Mouse (Mus musculus): Measurements from ENCODE around the gene Cyp4f18. TPM values are rescaled to one million over a fixed set of nuclear protein-coding genes. Genes with fewer than 3 reads are reported as not detected.

Cyp4f18 gene
- polyA plus RNA-seq (2014; fragmentation: Illumina TruSeq; extraction: RNeasy Lipid Tissue Mini Kit (QIAGEN cat#74804); ENCODE audit: insufficient read depth, low read depth, low replicate concordance) = 12.6 TPM

GRCm38 (mm10) chr8:72009473-72009872 lies at the start of gene Cyp4f18:
Gene Cyp4f18 (minus strand): TSS chr8:72009626.

DNA sequence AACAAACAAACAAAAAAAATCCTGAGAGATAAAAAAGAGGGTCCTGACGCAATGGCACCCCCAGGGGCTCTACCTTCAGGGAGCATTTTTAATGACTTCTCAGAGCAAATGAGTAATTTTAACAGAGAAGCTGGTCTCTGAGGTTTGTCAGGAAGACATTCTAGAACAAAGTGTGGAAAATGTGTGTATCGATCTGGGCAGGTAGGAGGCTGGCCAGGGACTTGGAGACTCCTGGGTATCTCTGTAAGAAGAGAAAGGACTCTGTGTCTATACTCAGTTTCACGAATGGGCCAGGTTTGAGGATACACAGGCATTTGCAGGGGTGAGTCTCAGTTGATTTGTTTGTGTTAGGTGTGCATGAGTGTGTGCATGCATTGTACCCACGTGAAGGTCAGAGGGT lies 31.5 kb upstream of the Cyp4f18 start, which contains the start of gene Olfr372:
Gene Olfr372, plus strand, starts transcription at position 301 of the 400 bp plus-strand sequence.

DNA sequence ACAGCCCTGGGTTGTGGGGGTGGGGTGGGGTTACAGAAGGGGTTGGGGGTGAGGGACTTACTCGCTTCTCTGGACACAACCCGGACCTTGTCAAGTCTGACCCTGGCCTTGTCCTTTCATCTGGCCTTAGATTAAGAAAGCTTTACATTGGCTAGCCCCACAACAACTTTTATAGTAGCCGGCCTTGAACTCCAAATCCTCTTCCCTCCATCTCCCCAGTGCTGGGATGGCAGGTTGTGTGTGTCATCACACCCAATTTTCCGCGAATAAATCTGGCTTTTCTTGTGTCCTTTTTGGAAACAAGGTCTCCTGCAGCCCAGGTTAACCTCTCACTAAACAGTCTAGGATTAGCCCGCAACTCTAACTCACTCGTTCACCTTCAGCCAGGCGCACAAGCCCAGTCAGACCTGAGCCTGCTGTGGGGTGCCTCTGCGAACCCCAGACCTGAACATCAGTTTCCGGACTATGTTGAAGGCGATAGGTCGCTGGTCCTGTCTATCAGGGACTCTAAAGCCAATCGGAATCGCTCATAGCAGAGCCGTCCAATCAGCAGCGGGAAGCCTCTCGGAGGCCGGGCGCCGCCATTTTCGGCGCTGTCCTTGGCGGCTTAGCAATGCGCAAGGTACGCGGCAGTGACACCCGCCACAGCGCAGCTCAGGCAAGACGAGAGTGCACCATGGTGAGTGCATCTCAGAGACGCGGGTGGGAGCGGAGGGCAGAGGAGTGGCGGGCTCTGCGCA lies 58.8 kb downstream of the Cyp4f18 start, which contains the start of gene Zfp961:
Gene Zfp961, plus strand, starts transcription at position 557 of the 740 bp plus-strand sequence.

Other genes starting within 250 kb of the Cyp4f18 start
- 2.6 TPM for gene Zfp709, start 127.6 kb downstream of the Cyp4f18 start, polyA plus RNA-seq (2014; fragmentation: Illumina TruSeq; extraction: RNeasy Lipid Tissue Mini Kit (QIAGEN cat#74804); ENCODE audit: insufficient read depth, low read depth, low replicate concordance)
- 1.8 TPM for gene Zfp882, start 101.0 kb downstream of the Cyp4f18 start, polyA plus RNA-seq (2014; fragmentation: Illumina TruSeq; extraction: RNeasy Lipid Tissue Mini Kit (QIAGEN cat#74804); ENCODE audit: insufficient read depth, low read depth, low replicate concordance)
- 12.6 TPM for gene Zfp617, start 101.0 kb downstream of the Cyp4f18 start, polyA plus RNA-seq (2014; fragmentation: Illumina TruSeq; extraction: RNeasy Lipid Tissue Mini Kit (QIAGEN cat#74804); ENCODE audit: insufficient read depth, low read depth, low replicate concordance)
- 8.9 TPM for gene Zfp961, start 58.6 kb downstream of the Cyp4f18 start, polyA plus RNA-seq (2014; fragmentation: Illumina TruSeq; extraction: RNeasy Lipid Tissue Mini Kit (QIAGEN cat#74804); ENCODE audit: insufficient read depth, low read depth, low replicate concordance)
- gene Olfr372, start 31.6 kb upstream of the Cyp4f18 start, polyA plus RNA-seq (2014; fragmentation: Illumina TruSeq; extraction: RNeasy Lipid Tissue Mini Kit (QIAGEN cat#74804); ENCODE audit: insufficient read depth, low read depth, low replicate concordance) = not detected
- gene Olfr373, start 73.6 kb upstream of the Cyp4f18 start, polyA plus RNA-seq (2014; fragmentation: Illumina TruSeq; extraction: RNeasy Lipid Tissue Mini Kit (QIAGEN cat#74804); ENCODE audit: insufficient read depth, low read depth, low replicate concordance) = not detected
- gene Olfr374, start 97.4 kb upstream of the Cyp4f18 start, polyA plus RNA-seq (2014; fragmentation: Illumina TruSeq; extraction: RNeasy Lipid Tissue Mini Kit (QIAGEN cat#74804); ENCODE audit: insufficient read depth, low read depth, low replicate concordance) = not detected
- 317 TPM for gene Tpm4, start 125.3 kb upstream of the Cyp4f18 start, polyA plus RNA-seq (2014; fragmentation: Illumina TruSeq; extraction: RNeasy Lipid Tissue Mini Kit (QIAGEN cat#74804); ENCODE audit: insufficient read depth, low read depth, low replicate concordance)
- 39.2 TPM for gene Rab8a, start 151.6 kb upstream of the Cyp4f18 start, polyA plus RNA-seq (2014; fragmentation: Illumina TruSeq; extraction: RNeasy Lipid Tissue Mini Kit (QIAGEN cat#74804); ENCODE audit: insufficient read depth, low read depth, low replicate concordance)
- 1.3 TPM for gene Hsh2d, start 180.0 kb upstream of the Cyp4f18 start, polyA plus RNA-seq (2014; fragmentation: Illumina TruSeq; extraction: RNeasy Lipid Tissue Mini Kit (QIAGEN cat#74804); ENCODE audit: insufficient read depth, low read depth, low replicate concordance)
- gene Cib3, start 203.2 kb upstream of the Cyp4f18 start, polyA plus RNA-seq (2014; fragmentation: Illumina TruSeq; extraction: RNeasy Lipid Tissue Mini Kit (QIAGEN cat#74804); ENCODE audit: insufficient read depth, low read depth, low replicate concordance) = 0.62 TPM
- gene Gm11034, start 204.0 kb upstream of the Cyp4f18 start, polyA plus RNA-seq (2014; fragmentation: Illumina TruSeq; extraction: RNeasy Lipid Tissue Mini Kit (QIAGEN cat#74804); ENCODE audit: insufficient read depth, low read depth, low replicate concordance) = not detected
- gene Fam32a, start 210.1 kb upstream of the Cyp4f18 start, polyA plus RNA-seq (2014; fragmentation: Illumina TruSeq; extraction: RNeasy Lipid Tissue Mini Kit (QIAGEN cat#74804); ENCODE audit: insufficient read depth, low read depth, low replicate concordance) = 64.0 TPM
- 29.5 TPM for gene Ap1m1, start 230.4 kb upstream of the Cyp4f18 start, polyA plus RNA-seq (2014; fragmentation: Illumina TruSeq; extraction: RNeasy Lipid Tissue Mini Kit (QIAGEN cat#74804); ENCODE audit: insufficient read depth, low read depth, low replicate concordance)

Measured in lung, adult 10 weeks (tissue).